Mouse (Mus musculus) activated CD4-positive, CD25-positive, alpha-beta regulatory T cell, adult 9 weeks (primary cell): ENCODE data around the gene Safb. TPM values are rescaled to one million over a fixed set of nuclear protein-coding genes. Genes with fewer than 3 reads are reported as not detected.

ENCODE experiments used
- polyA plus RNA-seq: library from polyadenylated mRNA; unstranded; fragments of 100-300 nt; shearing (Covaris generic); gene quantifications from one replicate; pipeline ENCODE4 v1.2.1, GENCODE M21; 2017

Gene Safb
- 154 TPM for polyA plus RNA-seq

GRCm38 (mm10) chr17:56584257-56585130, at the start of gene Safb, which contains the start of gene Safb2:
Safb (plus strand) TSS chr17:56584825.
Safb2 (minus strand) TSS chr17:56584585.

GRCm38 (mm10) chr17:56554122-56554551, 30.5 kb upstream of the Safb start, which contains the start of gene Gm20219:
Gm20219 (minus strand) TSS chr17:56554387.

DNA sequence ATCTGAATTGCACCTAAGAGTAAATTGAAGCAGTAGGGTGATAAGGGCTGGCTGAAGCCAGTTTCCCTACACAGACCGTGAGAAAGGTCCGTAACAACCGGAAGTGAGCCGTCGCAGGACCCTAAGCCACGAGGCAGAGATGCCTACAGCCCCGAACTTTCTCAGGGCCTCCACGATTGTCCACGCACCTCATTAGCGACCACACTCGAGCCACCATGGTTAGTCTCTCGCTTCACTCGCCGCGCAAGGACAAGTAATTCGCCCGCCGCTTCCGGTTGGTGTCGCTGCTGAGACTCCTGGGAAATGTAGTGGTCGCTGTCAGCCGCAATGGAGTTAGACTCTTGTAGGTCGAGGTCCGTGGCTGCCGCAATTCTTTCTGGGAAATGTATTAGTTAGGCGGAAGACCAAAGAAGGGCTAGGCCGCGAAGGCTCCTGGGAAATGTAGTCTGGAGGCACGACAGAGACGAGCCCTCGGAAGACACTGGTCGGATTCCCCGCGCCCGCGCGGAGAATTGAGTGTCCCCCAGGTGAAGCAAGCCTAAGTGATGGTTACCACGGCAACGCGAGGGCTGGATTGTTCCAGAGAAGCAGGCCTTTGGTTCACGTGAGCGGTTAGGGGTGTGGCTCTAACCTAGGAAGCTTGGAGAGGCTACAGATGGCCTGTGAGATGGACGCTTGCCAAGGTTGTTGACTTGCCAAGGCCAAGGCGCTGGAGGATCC, 25.0 kb downstream of the Safb start, which contains the start of gene 2410015M20Rik:
Gene 2410015M20Rik, minus strand, starts transcription at position 320 of the 720 bp plus-strand sequence.

GRCm38 (mm10) chr17:56613236-56613844, 28.7 kb downstream of the Safb start, which contains the start of gene Rpl36:
Rpl36 (plus strand) TSS chr17:56613416.

GRCm38 (mm10) chr17:56626754-56627470, 42.3 kb downstream of the Safb start, which contains the start of gene Lonp1:
Lonp1 (minus strand) TSS chr17:56626887.

DNA sequence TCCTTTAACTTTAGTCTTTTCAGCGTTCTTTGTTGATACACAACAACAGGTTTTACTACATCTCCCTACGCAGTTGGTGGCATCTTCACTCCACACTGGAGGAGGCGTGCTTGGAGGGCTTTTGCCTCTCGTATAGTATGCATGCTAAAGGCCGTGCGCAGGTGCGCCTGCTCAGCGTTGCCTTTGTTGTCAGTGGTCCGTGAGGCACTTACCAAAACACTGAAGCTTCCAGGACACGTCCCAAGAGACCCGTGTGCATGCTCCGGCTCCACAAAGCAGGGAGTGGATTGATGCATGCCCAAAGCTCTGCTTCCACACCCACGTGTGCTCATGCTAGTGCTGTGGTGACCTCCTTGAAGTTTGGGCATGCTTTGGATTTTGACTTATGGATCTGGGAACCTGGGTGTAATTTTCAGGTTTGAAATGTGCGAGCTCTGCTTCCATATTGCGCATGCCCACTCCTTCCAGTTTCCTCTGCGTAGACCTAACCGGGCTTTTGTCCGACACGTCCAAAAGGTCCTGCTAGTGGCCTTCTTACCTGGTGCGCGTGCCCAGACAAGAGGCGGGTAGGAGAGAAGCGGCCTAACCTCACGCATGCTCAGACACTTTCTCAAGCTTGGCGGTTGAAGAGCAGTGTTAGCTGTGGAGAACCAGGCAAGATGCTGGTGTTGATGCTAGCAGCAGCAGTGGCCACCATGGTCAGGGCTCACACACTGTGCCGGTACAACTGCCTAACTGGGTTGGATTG, 43.1 kb downstream of the Safb start, which contains the start of gene Catsperd:
Gene Catsperd, plus strand, starts transcription at position 614 of the 748 bp plus-strand sequence.

Other genes with a start within 250 kb of the Safb start
- 13.4 TPM for gene Ptprs, start 108.3 kb upstream of the Safb start, polyA plus RNA-seq
- gene Znrf4, start 72.4 kb upstream of the Safb start, polyA plus RNA-seq, result not detected
- 1.2 TPM for gene Gm20219, start 30.4 kb upstream of the Safb start, polyA plus RNA-seq
- gene Safb2, start 240 bp upstream of the Safb start, polyA plus RNA-seq, result 187 TPM
- gene 2410015M20Rik, start 24.9 kb downstream of the Safb start, polyA plus RNA-seq, result 219 TPM
- gene Rpl36, start 28.6 kb downstream of the Safb start, polyA plus RNA-seq, result 2,149 TPM
- gene Lonp1, start 42.1 kb downstream of the Safb start, polyA plus RNA-seq, result 8.1 TPM
- 3.9 TPM for gene Catsperd, start 43.3 kb downstream of the Safb start, polyA plus RNA-seq
- gene Ranbp3, start 88.5 kb downstream of the Safb start, polyA plus RNA-seq, result 111 TPM
- gene Ndufa11, start 132.9 kb downstream of the Safb start, polyA plus RNA-seq, result 290 TPM
- 4.2 TPM for gene Vmac, start 133.2 kb downstream of the Safb start, polyA plus RNA-seq
- not detected for gene Nrtn, start 172.7 kb downstream of the Safb start, polyA plus RNA-seq
- gene Dus3l, start 179.9 kb downstream of the Safb start, polyA plus RNA-seq, result 56.0 TPM
- gene Prr22, start 185.4 kb downstream of the Safb start, polyA plus RNA-seq, result 1.6 TPM
- gene Rfx2, start 246.2 kb downstream of the Safb start, polyA plus RNA-seq, result 1.5 TPM